Mouse (Mus musculus) embryonic facial prominence, embryonic 12.5 days (tissue): Measurements from ENCODE around the gene Slc27a3. TPM values are rescaled to one million over a fixed set of nuclear protein-coding genes. Genes with fewer than 3 reads are reported as not detected.

Experiments
- ATAC-seq: fragments of 200-750 bp; cut with Nextera tagmentation; 2 replicates; pipeline ENCODE4 v1.8.0; 2017; ENCODE audit not compliant: insufficient number of reproducible peaks, insufficient read depth, low FRiP score, low TSS enrichment
- H3K27ac ChIP-seq: fragments of 300-500 bp; sonication (generic); 2 replicates; pipeline ENCODE4 v1.5.1; 2016; ENCODE audit warnings: mild to moderate bottlenecking
- H3K27me3 ChIP-seq: fragments of 300-500 bp; sonication (generic); 2 replicates; pipeline ENCODE4 v1.6.1; 2016; ENCODE audit warnings: mild to moderate bottlenecking, moderate library complexity
- H3K36me3 ChIP-seq: fragments of 300-500 bp; sonication (generic); 2 replicates; pipeline ENCODE4 v1.6.1; 2016; ENCODE audit warnings: mild to moderate bottlenecking
- H3K4me1 ChIP-seq: fragments of 300-500 bp; sonication (generic); 2 replicates; pipeline ENCODE4 v1.6.1; 2016
- H3K4me2 ChIP-seq: fragments of 300-500 bp; sonication (generic); replicated peaks from 2 replicates; pipeline ENCODE4 v1.6.1; 2016; ENCODE audit warnings: mild to moderate bottlenecking, moderate library complexity
- H3K4me3 ChIP-seq: fragments of 300-500 bp; sonication (generic); 2 replicates; pipeline ENCODE4 v1.5.1; 2016; ENCODE audit warnings: mild to moderate bottlenecking
- H3K9ac ChIP-seq: fragments of 300-500 bp; sonication (generic); 2 replicates; pipeline ENCODE4 v1.6.1; 2016; ENCODE audit warnings: mild to moderate bottlenecking, moderate library complexity
- H3K9me3 ChIP-seq: fragments of 300-500 bp; sonication (generic); 2 replicates; pipeline ENCODE4 v1.6.1; 2016; ENCODE audit warnings: mild to moderate bottlenecking, moderate library complexity
- WGBS: fragments of 180-500 bp; shearing (Covaris S2); methylation state at CpG from one replicate; pipeline ENCODE4 v1.1.7; 2016; 5-methylcytosine and 5-hydroxymethylcytosine counted together
- polyA plus RNA-seq: library from polyadenylated mRNA; unstranded; fragments of >200 nt; fragmentation: Nextera tagmentation; extraction: Ambion mirVana; gene quantifications from 2 replicates; pipeline ENCODE4 v1.2.1, GENCODE M21; 2016

Slc27a3 gene
- polyA plus RNA-seq: 42.8 and 44.8 TPM in 2 replicates

DNA sequence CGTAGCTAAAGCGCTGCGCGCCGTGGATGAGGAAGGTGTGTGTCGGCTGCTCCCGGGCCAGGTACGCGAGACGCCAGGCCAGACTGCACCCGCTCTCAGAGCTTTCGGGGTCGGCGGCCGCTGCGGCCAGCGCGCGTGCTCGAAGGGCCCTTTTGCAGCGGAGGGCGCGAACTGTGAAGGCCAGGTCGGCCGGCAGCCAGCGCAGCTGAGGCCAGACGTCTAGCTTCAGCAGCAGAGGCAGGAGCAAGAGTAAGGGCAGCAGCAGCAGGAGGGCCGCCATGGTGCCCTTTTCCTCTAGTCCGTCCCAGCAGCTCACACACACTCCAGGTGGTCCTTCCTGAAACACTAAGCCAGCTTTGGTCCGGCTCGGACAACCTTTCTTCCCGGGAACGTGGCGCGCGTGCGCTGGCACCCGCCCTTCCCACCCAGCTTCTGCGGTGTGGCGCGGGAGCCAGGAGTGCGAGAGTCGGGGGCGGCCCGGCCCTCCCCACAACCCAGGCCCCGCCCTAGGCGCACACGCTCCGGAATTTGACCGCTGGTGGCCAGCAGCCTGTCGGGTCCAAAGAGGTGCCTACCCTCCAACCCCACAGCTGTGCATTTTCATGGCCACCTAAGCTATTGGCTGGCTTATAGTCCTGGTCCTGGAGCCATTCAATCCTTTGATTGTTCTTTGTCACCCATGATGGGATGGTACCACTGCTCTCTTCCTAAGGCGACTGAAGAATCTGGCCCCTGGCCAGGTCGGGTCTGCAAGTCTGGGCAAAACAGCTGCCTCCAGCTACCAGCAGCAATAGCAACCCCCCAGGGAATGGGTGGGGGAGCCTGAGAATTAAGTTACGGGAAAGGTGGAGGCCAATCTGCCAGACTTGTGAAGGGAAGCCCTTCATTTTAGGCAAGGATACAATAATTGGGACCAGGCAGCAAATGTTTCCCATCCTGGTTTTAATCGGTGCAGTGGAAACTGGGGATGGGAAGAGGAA, at the start of gene Slc27a3:
Gene Slc27a3, minus strand, starts transcription at position 428 of the 980 bp plus-strand sequence.
- H3K4me2 ChIP-seq: peak within 1 kb of the TSS; percentile 94
- WGBS: under 1% methylated on average over 55 of the region's 55 CpGs
- peaks cover 58% of the 10 kb centered on the region for H3K36me3 ChIP-seq
- H3K4me3 ChIP-seq: peak within 1 kb of the TSS; percentile 71
- peaks cover 42% of the 10 kb centered on the region for H3K4me1 ChIP-seq
- peak within 1 kb of the TSS; percentile 97 for H3K27ac ChIP-seq
- no peaks in the 10 kb centered on the region for H3K9me3 ChIP-seq
- no peaks in the 10 kb centered on the region for H3K27me3 ChIP-seq
- peak; percentile 52 for ATAC-seq
- peak within 1 kb of the TSS; percentile 86 for H3K9ac ChIP-seq

DNA sequence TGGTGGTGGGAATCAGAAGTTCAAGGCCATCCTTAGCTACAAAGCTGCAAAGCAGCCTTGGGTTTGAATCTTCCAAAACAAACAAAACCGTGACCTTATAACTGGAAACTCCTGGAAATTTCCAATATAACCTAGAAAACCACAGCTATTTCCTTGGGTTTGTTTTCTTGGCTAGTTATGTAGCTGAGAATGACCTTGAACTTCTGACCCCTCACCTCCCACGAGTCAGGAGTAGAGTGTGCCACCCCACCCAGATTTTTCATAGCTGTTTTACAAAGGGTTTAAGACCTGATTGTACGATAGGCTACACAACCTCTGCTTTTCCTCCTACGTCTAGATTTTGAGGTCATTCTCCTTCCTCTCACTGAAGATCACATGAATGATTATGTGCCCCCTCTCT, 47.4 kb upstream of the Slc27a3 start:
- Histone ChIP-seq H3K4me2 (no peak overlapping the region), H3K9me3 (no peaks in the 10 kb centered on the region), H3K9ac (no peak overlapping the region), H3K4me1 (peaks cover 4% of the 10 kb centered on the region), H3K4me3 (no peak overlapping the region), H3K27ac (no peak overlapping the region), H3K27me3 (no peaks in the 10 kb centered on the region), H3K36me3 (no peaks in the 10 kb centered on the region)
- ATAC-seq: no peak
- 71% methylated on average over 4 of the region's 4 CpGs for WGBS

DNA sequence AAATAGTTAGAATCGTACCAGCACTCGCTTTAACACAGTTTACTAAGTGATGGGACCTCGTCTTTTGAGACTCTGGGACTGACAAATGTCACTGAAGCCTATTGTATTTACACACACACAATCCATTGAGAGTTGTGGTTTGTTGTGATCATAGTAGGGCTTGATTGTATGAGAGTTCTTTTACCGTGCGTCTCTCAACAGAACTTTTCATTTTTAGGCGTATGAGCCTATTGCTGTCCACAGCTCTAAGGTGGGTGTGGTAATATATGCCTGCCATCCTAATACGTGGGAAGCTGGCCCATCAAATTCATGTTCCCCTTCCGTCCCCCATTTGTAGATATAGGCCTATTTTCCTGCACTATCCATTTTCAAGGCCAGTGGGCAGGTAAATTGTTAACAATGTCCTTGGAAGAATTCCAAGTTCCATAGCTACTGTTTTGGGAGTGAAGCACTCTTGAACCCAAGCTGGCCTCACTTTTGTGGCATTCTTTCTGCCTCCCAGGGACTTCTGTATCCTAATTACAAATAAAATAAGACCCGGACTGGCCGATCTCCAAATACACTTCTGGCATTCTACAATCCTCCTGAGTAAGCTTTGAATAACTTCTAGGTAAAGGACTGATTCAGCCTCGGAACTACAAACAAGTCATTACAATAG, 44.5 kb upstream of the Slc27a3 start:
- Histone ChIP-seq H3K4me3 (peak overlapping the region; percentile 78), H3K4me2 (peak overlapping the region; percentile 95), H3K27ac (peak overlapping the region; percentile 95; the same call in 1 of the 2 replicates), H3K9ac (peak overlapping the region; percentile 10; the same call in 1 of the 2 replicates), H3K27me3 (no peaks in the 10 kb centered on the region), H3K4me1 (peaks cover 17% of the 10 kb centered on the region), H3K36me3 (0 out of 2 replicates have a peak, but pooled peaks cover 7% of the 10 kb centered on the region), H3K9me3 (no peaks in the 10 kb centered on the region)
- no peak for ATAC-seq
- WGBS: 54% methylated on average over 11 of the region's 11 CpGs

DNA sequence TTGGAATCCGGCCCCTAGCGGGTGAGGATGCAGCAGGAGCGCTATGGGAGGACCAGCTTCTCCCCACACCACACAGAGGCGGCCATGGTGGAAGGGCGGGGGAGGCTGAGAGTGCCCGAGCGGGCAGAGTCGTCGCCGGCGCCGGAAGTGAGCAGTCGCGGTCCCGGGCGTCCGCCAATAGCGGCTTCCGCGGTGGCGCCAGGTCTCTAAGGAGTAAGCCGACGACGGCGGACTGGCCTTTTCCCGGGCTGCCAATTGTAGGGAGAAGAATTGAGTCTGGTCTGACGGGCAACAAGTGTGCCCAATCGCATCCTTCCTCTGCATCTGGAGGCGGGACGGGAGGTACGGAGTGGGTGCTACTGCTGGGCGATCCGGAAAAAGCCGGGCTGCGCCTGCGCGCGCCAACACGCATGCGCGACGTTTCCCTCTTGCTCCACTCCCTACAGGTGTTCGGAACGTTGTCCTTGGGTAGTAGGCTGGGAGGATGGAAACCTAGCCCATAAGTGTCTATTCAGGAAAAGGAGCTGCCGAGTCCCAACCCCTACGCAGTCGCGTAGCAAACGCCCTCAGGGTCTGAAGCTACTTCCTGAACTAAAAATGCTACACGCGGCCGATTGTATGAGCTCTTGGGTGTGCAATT, 43.8 kb upstream of the Slc27a3 start, which contains the start of gene Ints3:
Gene Ints3, minus strand, starts transcription at position 242 of the 640 bp plus-strand sequence.
- peak within 1 kb of the TSS; percentile 95 for H3K27ac ChIP-seq
- H3K4me1 ChIP-seq: peaks cover 17% of the 10 kb centered on the region
- ATAC-seq: peak; percentile 99
- no peaks in the 10 kb centered on the region for H3K9me3 ChIP-seq
- H3K27me3 ChIP-seq: no peaks in the 10 kb centered on the region
- peak within 1 kb of the TSS; percentile 91 for H3K9ac ChIP-seq
- 1% methylated on average over 52 of the region's 52 CpGs for WGBS
- H3K4me3 ChIP-seq: peak within 1 kb of the TSS; percentile 78
- peak within 1 kb of the TSS; percentile 95 for H3K4me2 ChIP-seq
- 0 out of 2 replicates have a peak, but pooled peaks cover 10% of the 10 kb centered on the region for H3K36me3 ChIP-seq

DNA sequence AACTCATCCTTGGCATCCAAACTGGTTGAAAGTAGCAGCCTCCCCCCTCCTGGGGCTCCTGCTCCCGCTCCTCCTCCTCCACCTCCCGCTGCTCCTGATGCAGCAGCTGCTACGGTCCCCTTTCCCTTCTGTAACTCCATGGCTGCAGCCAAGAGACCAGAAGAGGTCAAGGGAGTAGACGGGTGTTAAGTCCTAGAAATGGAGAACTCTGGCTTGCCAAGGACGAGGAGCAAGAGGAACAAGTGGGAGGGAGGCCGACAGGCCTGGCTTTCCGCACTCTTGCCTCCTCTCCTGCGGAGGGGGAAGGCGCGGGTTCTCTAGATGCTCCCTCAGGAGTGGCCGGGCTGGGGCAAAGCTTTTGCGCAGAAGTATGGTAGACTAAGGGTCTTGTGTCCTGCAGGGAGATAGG, 43.1 kb upstream of the Slc27a3 start:
- Histone ChIP-seq H3K4me2 (peak overlapping the region; percentile 95), H3K9ac (peak overlapping the region; percentile 91), H3K4me1 (peaks cover 20% of the 10 kb centered on the region), H3K9me3 (no peaks in the 10 kb centered on the region), H3K4me3 (peak overlapping the region; percentile 78), H3K36me3 (0 out of 2 replicates have a peak, but pooled peaks cover 10% of the 10 kb centered on the region), H3K27ac (peak overlapping the region; percentile 95), H3K27me3 (no peaks in the 10 kb centered on the region)
- 0 out of 2 replicates have a peak, but pooled peaks have one; percentile 17 for ATAC-seq
- 0% methylated on average over 12 of the region's 12 CpGs for WGBS

DNA sequence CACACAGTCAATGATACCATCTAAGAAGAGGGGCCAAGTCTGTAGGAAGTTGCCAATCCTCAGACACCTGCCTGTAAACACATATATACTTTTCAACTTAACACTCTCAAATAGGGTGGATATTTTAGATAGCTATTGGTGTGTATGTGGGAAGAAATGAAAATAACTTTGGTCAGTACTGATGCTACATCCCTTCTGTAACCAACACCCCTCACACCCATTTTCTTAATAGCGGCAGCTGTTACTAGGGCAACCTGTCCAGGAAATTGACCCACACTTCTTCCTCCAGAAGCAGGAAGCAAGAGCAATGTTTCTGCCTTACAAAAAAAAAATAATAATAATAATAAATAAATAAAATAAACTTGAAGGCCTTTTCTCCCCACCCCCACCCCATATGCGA, 42.6 kb upstream of the Slc27a3 start:
- no peaks in the 10 kb centered on the region for H3K27me3 ChIP-seq
- H3K9ac ChIP-seq: peak overlapping the region; percentile 91
- 0 out of 2 replicates have a peak, but pooled peaks cover 10% of the 10 kb centered on the region for H3K36me3 ChIP-seq
- no peak overlapping the region for H3K27ac ChIP-seq
- peak overlapping the region; percentile 95 for H3K4me2 ChIP-seq
- peak overlapping the region; percentile 78 for H3K4me3 ChIP-seq
- H3K4me1 ChIP-seq: peaks cover 20% of the 10 kb centered on the region
- no peak for ATAC-seq
- 15% methylated on average over 2 of the region's 2 CpGs for WGBS
- no peaks in the 10 kb centered on the region for H3K9me3 ChIP-seq

DNA sequence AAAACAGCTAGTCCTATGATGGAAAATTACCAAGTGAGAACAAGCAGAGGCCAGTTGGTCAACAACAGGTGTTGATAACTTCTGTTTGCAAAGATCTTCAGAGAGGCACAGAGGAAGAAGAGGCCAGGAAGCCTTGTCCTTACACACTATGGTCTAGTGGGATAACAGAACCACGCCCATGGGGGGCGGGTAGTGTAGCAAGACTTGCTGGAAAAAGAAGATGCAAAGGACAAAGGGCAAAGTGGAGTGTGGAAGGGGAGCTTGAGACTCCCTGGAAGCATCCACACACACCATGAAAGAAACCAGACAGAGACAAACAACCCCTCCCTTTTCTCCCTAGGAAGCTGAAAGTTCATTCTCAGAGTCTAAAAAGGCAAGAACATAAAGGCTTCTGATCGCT, 39.8 kb upstream of the Slc27a3 start:
- peaks cover 20% of the 10 kb centered on the region for H3K4me1 ChIP-seq
- 0 out of 2 replicates have a peak, but pooled peaks cover 10% of the 10 kb centered on the region for H3K36me3 ChIP-seq
- H3K27ac ChIP-seq: no peak overlapping the region
- no peak overlapping the region for H3K4me3 ChIP-seq
- no peak for ATAC-seq
- 87% methylated on average over 3 of the region's 3 CpGs for WGBS
- H3K4me2 ChIP-seq: no peak overlapping the region
- no peak overlapping the region for H3K9ac ChIP-seq
- H3K9me3 ChIP-seq: no peaks in the 10 kb centered on the region
- no peaks in the 10 kb centered on the region for H3K27me3 ChIP-seq

DNA sequence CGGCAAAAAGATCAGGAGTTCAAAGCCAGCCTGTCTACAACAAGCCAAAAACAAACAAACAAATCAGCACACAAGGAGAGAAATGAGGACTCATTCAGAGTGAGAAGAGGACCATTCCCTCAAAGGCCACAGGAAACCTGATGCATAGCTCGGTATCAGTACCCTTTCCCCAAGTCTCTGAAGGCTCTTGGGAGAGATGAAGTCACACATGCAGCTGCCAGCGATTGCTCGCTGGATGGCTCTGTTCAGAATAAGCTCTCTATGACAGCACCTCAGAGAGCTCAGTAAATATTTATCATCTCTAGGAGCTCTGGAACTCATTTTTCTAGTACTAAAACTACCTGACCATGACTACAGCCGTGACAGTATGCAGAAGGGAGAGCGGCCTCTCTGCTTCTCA, 38.4 kb upstream of the Slc27a3 start:
- peaks cover 17% of the 10 kb centered on the region for H3K36me3 ChIP-seq
- no peaks in the 10 kb centered on the region for H3K27me3 ChIP-seq
- no peak overlapping the region for H3K9ac ChIP-seq
- H3K9me3 ChIP-seq: no peaks in the 10 kb centered on the region
- H3K4me1 ChIP-seq: peaks cover 20% of the 10 kb centered on the region
- H3K4me2 ChIP-seq: no peak overlapping the region
- H3K4me3 ChIP-seq: no peak overlapping the region
- no peak for ATAC-seq
- 82% methylated on average over 6 of the region's 6 CpGs for WGBS
- H3K27ac ChIP-seq: no peak overlapping the region

DNA sequence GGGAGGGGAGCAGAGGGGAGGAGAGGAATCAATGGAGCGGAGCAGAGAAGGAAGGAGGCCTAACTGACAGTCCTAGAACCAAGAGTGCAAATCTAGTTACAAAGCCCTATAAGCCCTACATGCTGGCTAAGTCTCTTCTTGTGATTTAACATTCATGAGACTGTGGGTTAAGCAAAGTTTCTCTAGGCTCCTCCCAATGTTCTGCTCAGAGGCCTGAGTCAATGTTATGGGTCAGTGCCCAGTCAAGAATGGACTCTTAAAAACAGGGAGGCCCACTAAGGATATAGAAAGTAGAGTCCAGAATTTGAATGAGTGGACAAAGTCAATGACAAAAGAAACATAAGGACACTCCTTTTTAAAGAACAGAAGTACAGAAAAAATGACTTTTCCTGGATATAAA, 37.8 kb upstream of the Slc27a3 start:
- H3K27me3 ChIP-seq: no peaks in the 10 kb centered on the region
- 58% methylated on average over 1 of the region's 1 CpGs for WGBS
- peaks cover 23% of the 10 kb centered on the region for H3K36me3 ChIP-seq
- H3K4me3 ChIP-seq: no peak overlapping the region
- H3K9me3 ChIP-seq: no peaks in the 10 kb centered on the region
- H3K9ac ChIP-seq: no peak overlapping the region
- peaks cover 20% of the 10 kb centered on the region for H3K4me1 ChIP-seq
- no peak overlapping the region for H3K4me2 ChIP-seq
- ATAC-seq: no peak
- H3K27ac ChIP-seq: no peak overlapping the region

DNA sequence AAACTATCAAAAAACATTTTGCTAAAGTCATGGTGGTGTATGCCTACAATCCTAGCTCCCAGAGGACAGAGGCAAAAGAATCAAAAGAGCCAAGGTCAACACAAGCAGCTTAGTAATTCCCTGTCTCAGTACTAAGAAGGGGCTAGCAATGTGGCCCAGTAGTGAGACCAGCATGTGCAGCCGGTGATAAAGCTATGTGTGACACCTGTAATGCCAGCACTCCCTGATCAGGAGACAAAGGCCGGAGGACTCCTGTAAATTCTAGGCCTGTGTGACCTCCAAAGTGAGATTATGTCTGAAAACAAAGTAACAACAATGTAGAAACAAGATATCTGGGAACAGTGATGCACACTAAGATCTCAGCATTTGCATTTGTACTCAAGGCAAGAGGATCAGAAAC, 35.8 kb upstream of the Slc27a3 start:
- no peak overlapping the region for H3K27ac ChIP-seq
- H3K4me2 ChIP-seq: no peak overlapping the region
- H3K9ac ChIP-seq: no peak overlapping the region
- 85% methylated on average over 2 of the region's 2 CpGs for WGBS
- peaks cover 37% of the 10 kb centered on the region for H3K36me3 ChIP-seq
- no peak overlapping the region for H3K4me3 ChIP-seq
- ATAC-seq: no peak
- H3K4me1 ChIP-seq: 0 out of 2 replicates have a peak, but pooled peaks cover 4% of the 10 kb centered on the region
- no peaks in the 10 kb centered on the region for H3K27me3 ChIP-seq
- H3K9me3 ChIP-seq: no peaks in the 10 kb centered on the region

DNA sequence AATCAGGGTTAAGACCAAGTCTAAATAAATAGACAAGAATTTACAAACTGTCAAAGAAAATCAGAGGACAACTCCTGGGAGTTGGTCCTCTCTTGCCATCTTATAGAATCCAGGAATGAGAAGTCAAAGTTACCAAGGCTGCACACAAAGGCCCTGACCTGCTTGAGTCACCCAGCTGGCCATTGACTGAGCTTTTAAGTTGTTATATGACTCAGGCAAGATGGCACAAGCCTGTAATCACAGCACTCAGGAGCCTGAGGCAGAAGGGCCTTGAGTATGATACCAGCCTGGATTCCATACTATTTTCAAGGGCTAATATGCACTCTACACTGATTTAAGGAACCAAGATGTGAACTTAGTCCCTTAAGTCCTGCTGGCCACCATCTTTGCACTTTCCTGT, 33.8 kb upstream of the Slc27a3 start:
- ATAC-seq: no peak
- H3K36me3 ChIP-seq: peaks cover 38% of the 10 kb centered on the region
- no peaks in the 10 kb centered on the region for H3K27me3 ChIP-seq
- no peaks in the 10 kb centered on the region for H3K9me3 ChIP-seq
- H3K9ac ChIP-seq: no peak overlapping the region
- no peak overlapping the region for H3K27ac ChIP-seq
- no peak overlapping the region for H3K4me3 ChIP-seq
- no peak overlapping the region for H3K4me2 ChIP-seq
- 0 out of 2 replicates have a peak, but pooled peaks cover 4% of the 10 kb centered on the region for H3K4me1 ChIP-seq
